Mouse (Mus musculus) bone marrow macrophage, adult 2 months (primary cell): ENCODE measurements around the gene Ung.

Experiments used
- CTCF ChIP-seq: IDR thresholded peaks from 2 replicates; pipeline ENCODE4 v1.5.1; 2012; ENCODE audit warnings: low read depth, mild to moderate bottlenecking, low read length, moderate library complexity
- POLR2A ChIP-seq: IDR thresholded peaks from 2 replicates; pipeline ENCODE4 v1.6.1; 2012; ENCODE audit warnings: mild to moderate bottlenecking, low read depth, low read length, borderline replicate concordance

DNA sequence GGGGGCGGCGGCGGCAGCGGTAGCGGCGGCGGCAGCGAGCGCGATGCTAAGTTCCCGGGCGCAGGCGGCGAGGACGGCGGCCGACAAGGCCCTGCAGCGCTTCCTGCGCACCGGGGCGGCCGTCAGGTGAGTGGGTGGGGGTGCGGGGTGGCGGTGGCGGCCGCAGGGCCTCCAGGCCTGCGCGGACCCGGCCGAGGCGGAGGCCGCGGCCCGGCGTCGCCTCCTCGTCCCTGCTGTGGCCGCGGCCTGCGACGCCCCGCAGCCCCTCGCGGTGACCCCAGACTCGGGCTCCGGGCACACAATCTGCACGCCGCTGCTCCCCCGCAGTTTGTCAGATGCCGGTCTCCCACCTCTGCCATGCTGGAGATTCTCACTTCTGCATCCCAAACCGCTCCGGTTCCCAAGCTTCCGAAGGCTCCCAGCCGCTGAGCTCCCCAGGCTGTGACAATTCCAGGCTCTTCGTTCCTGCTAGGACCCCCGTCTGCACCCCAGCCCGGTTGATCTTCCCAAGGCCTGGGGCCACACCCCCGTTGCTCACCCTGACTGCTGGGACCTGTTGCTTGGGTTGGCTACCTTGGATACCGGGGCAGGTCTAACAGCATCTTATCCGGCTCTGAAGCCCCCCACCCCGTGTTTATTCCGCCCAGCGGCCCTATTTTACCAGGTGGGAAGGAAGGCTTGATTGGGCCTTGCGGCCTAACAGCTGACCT is 29.6 kb upstream of the Ung start:
- TF ChIP-seq CTCF (no peak), POLR2A (no peak)
